Mouse (Mus musculus) left cerebral cortex, postnatal 25 days (tissue): ENCODE data around the gene Ikzf5. TPM values are rescaled to one million over a fixed set of nuclear protein-coding genes. Genes with fewer than 3 reads are reported as not detected.
A peak's percentile ranks its signal among the peaks of the same experiment; 100 is the strongest.
"Not testable (repeated sequence)": the region's sequence is repeated elsewhere in the genome, so short reads cannot be mapped to it uniquely, and the experiment has no call there.

ENCODE experiments used
- DNase-seq, 2 experiments: peaks; one replicate each; pipeline ENCODE4 v3.0.0; 2022; ENCODE audit warnings: low spot score in 2 of 2, mixed read lengths in 1 of 2
- intact Hi-C: fragments of 180-260 bp; cut with DNase I; formaldehyde crosslinking; loops from one replicate; pipeline ENCODE4 v1.15.1; 2025
- total RNA-seq, 2 experiments: library from RNA; stranded (reverse); gene quantifications; 2 replicates each; pipeline ENCODE4 v1.2.3; 2021

Ikzf5 gene
- 10 to 100 TPM; 45.0 to 48.4 TPM for total RNA-seq

GRCm38 (mm10) chr7:131410416-131411058, at the start of gene Ikzf5, which contains the start of gene Acadsb:
Ikzf5 (minus strand) TSS chr7:131410521.
Acadsb (plus strand) TSS chr7:131410601.
- DNase-seq, result peak; percentile 98 to 99
- intact Hi-C loops, result no loop called here

GRCm38 (mm10) chr7:131456714-131457113, 46.4 kb upstream of the Ikzf5 start:
- intact Hi-C loops, result no loop called here
- DNase-seq, result no peak

GRCm38 (mm10) chr7:131437051-131437450, 26.7 kb upstream of the Ikzf5 start:
- DNase-seq, result no peak
- intact Hi-C loops, result no loop called here

GRCm38 (mm10) chr7:131434276-131434675, 24.0 kb upstream of the Ikzf5 start:
- intact Hi-C loops, result no loop called here
- DNase-seq, result no peak

- DNase-seq, result peak; percentile 40 to 77
Measured at GRCm38 (mm10) chr7:131432244-131432643, 21.9 kb upstream of the Ikzf5 start.

GRCm38 (mm10) chr7:131427331-131427730, 17.0 kb upstream of the Ikzf5 start:
- intact Hi-C loops, result no loop called here

More at GRCm38 (mm10) chr7:131432244-131432643, 21.9 kb upstream of the Ikzf5 start:
- intact Hi-C loops, result loop anchor here (1.0 to 2.0 kb wide), 2 partner anchors 109 to 450 kb away; no protein-coding TSS in a partner anchor

GRCm38 (mm10) chr7:131424912-131425311, 14.6 kb upstream of the Ikzf5 start:
- intact Hi-C loops, result no loop called here
- DNase-seq, result no peak

More at GRCm38 (mm10) chr7:131427331-131427730, 17.0 kb upstream of the Ikzf5 start:
- no peak for DNase-seq

GRCm38 (mm10) chr7:131417605-131418004, 7.3 kb upstream of the Ikzf5 start:
- intact Hi-C loops, result no loop called here
- no peak for DNase-seq

- DNase-seq, intact Hi-C loops: not testable (repeated sequence)
Measured at GRCm38 (mm10) chr7:131416742-131417141, 6.4 kb upstream of the Ikzf5 start.

GRCm38 (mm10) chr7:131411941-131412270, 1.6 kb upstream of the Ikzf5 start:
- intact Hi-C loops, result no loop called here
- no peak for DNase-seq

- DNase-seq, result peak in 1 of 2 experiments; percentile 6
- intact Hi-C loops, result no loop called here
Measured at GRCm38 (mm10) chr7:131411221-131411940, 1.1 kb upstream of the Ikzf5 start.

GRCm38 (mm10) chr7:131409988-131410385, 334 bp downstream of the Ikzf5 start:
- intact Hi-C loops, result no loop called here
- DNase-seq, result no peak

GRCm38 (mm10) chr7:131409321-131409987, 867 bp downstream of the Ikzf5 start:
- intact Hi-C loops, result no loop called here
- DNase-seq, result peak in 1 of 2 experiments; percentile 14

GRCm38 (mm10) chr7:131391761-131392160, 18.6 kb downstream of the Ikzf5 start:
- intact Hi-C loops, result not testable (repeated sequence)

GRCm38 (mm10) chr7:131371880-131372651, 38.3 kb downstream of the Ikzf5 start:
- intact Hi-C loops, result no loop called here
- no peak for DNase-seq

More at GRCm38 (mm10) chr7:131391761-131392160, 18.6 kb downstream of the Ikzf5 start:
- DNase-seq, result not testable (repeated sequence)

GRCm38 (mm10) chr7:131371470-131371860, 38.9 kb downstream of the Ikzf5 start:
- DNase-seq, result no peak
- intact Hi-C loops, result no loop called here

GRCm38 (mm10) chr7:131370648-131371469, 39.5 kb downstream of the Ikzf5 start, which contains the start of gene Pstk:
Pstk (plus strand) TSS chr7:131371141.
- intact Hi-C loops, result no loop called here
- DNase-seq, result peak; percentile 92 to 93

- DNase-seq, result no peak
- intact Hi-C loops, result loop anchor here (5.0 kb wide), 1 partner anchor 198 kb away; the partner anchor contains the start of gene Bub3
Measured at GRCm38 (mm10) chr7:131364131-131364530, 46.2 kb downstream of the Ikzf5 start.
